Mouse (Mus musculus) CD4-positive, CD25-positive, alpha-beta regulatory T cell, adult 4 months (primary cell): Measurements from ENCODE around the gene Ap4s1. TPM values are rescaled to one million over a fixed set of nuclear protein-coding genes. Genes with fewer than 3 reads are reported as not detected.

Experiments
- polyA plus RNA-seq, 2 experiments: library from polyadenylated mRNA; unstranded; fragments of 100-300 nt; shearing (Covaris generic); gene quantifications; one replicate each; pipeline ENCODE4 v1.2.1; 2017

Ap4s1 gene
- polyA plus RNA-seq, 2 experiments from 2014 or later = 10.9 to 19.7 TPM

Other genes with a start within 250 kb of the Ap4s1 start
- under 1 TPM; 0.17 to 0.66 TPM for gene Coch, start 97.7 kb upstream of the Ap4s1 start, polyA plus RNA-seq
- 10 to 100 TPM; 21.7 to 31.7 TPM for gene Strn3, start 864 bp downstream of the Ap4s1 start, polyA plus RNA-seq
- 10 to 100 TPM; 61.2 to 71.5 TPM for gene Hectd1, start 138.5 kb downstream of the Ap4s1 start, polyA plus RNA-seq